Mouse (Mus musculus) bone marrow macrophage, adult 2 months (primary cell): Measurements from ENCODE around the gene Cbx7. TPM values are rescaled to one million over a fixed set of nuclear protein-coding genes. Genes with fewer than 3 reads are reported as not detected.
"Not testable (repeated sequence)": the region's sequence is repeated elsewhere in the genome, so short reads cannot be mapped to it uniquely, and the experiment has no call there.

Source experiments
- H3K27ac ChIP-seq: 2 replicates; pipeline ENCODE4 v1.5.1; 2012; ENCODE audit warnings: low read depth, low read length; ENCODE audit not compliant: insufficient read depth
- H3K4me1 ChIP-seq: 2 replicates; pipeline ENCODE4 v1.6.1; 2012; ENCODE audit warnings: low read length; ENCODE audit not compliant: control insufficient read depth, insufficient read depth
- H3K4me3 ChIP-seq: 2 replicates; pipeline ENCODE4 v1.5.1; 2012; ENCODE audit warnings: mild to moderate bottlenecking, low read length, moderate library complexity; ENCODE audit not compliant: insufficient read depth
- CTCF ChIP-seq: IDR thresholded peaks from 2 replicates; pipeline ENCODE4 v1.5.1; 2012; ENCODE audit warnings: low read depth, mild to moderate bottlenecking, low read length, moderate library complexity
- POLR2A ChIP-seq: IDR thresholded peaks from 2 replicates; pipeline ENCODE4 v1.6.1; 2012; ENCODE audit warnings: mild to moderate bottlenecking, low read depth, low read length, borderline replicate concordance
- polyA plus RNA-seq: library from polyadenylated mRNA; stranded (reverse); fragments of >200 nt; gene quantifications from 2 replicates; pipeline ENCODE4 v1.2.4, GENCODE M21; 2012; ENCODE audit not compliant: missing spikeins, insufficient read depth, insufficient read length

Cbx7 gene
- polyA plus RNA-seq, 1 experiment, result 18.5 TPM

- no peaks in the 10 kb centered on the region for H3K4me1 ChIP-seq
- no peak overlapping the region for H3K27ac ChIP-seq
- no peak for TF ChIP-seq CTCF
- TF ChIP-seq POLR2A, result no peak
- H3K4me3 ChIP-seq, result no peak overlapping the region
Measured at GRCm38 (mm10) chr15:79911339-79911738, 59.6 kb downstream of the Cbx7 start.

- H3K4me3 ChIP-seq, H3K4me1 ChIP-seq, H3K27ac ChIP-seq: not testable (repeated sequence)
Measured at GRCm38 (mm10) chr15:79910812-79911211, 60.1 kb downstream of the Cbx7 start.

- not testable (repeated sequence) for H3K4me3 ChIP-seq, H3K27ac ChIP-seq, H3K4me1 ChIP-seq
Measured at GRCm38 (mm10) chr15:79909006-79909405, 61.9 kb downstream of the Cbx7 start.

GRCm38 (mm10) chr15:79906855-79907254, 64.1 kb downstream of the Cbx7 start:
- no peak overlapping the region for H3K4me3 ChIP-seq
- TF ChIP-seq CTCF, result no peak
- no peak for TF ChIP-seq POLR2A

GRCm38 (mm10) chr15:79905211-79905610, 65.7 kb downstream of the Cbx7 start:
- no peak overlapping the region for H3K27ac ChIP-seq
- H3K4me1 ChIP-seq, result no peaks in the 10 kb centered on the region
- no peak for TF ChIP-seq POLR2A
- no peak for TF ChIP-seq CTCF
- no peak overlapping the region for H3K4me3 ChIP-seq

More at GRCm38 (mm10) chr15:79906855-79907254, 64.1 kb downstream of the Cbx7 start:
- Histone ChIP-seq H3K4me1 (no peaks in the 10 kb centered on the region), H3K27ac (no peak overlapping the region)

GRCm38 (mm10) chr15:79904678-79905077, 66.2 kb downstream of the Cbx7 start:
- not testable (repeated sequence) for H3K4me1 ChIP-seq, H3K27ac ChIP-seq, H3K4me3 ChIP-seq

GRCm38 (mm10) chr15:79903963-79904362, 67.0 kb downstream of the Cbx7 start:
- TF ChIP-seq CTCF, result no peak
- no peak for TF ChIP-seq POLR2A
- Histone ChIP-seq H3K4me1 (no peaks in the 10 kb centered on the region), H3K27ac (no peak overlapping the region), H3K4me3 (no peak overlapping the region)

GRCm38 (mm10) chr15:79903081-79903480, 67.8 kb downstream of the Cbx7 start:
- not testable (repeated sequence) for H3K4me3 ChIP-seq, H3K4me1 ChIP-seq, H3K27ac ChIP-seq

GRCm38 (mm10) chr15:79901399-79901798, 69.5 kb downstream of the Cbx7 start:
- TF ChIP-seq POLR2A, result no peak
- no peak for TF ChIP-seq CTCF
- no peak overlapping the region for H3K4me3 ChIP-seq
- no peak overlapping the region for H3K27ac ChIP-seq
- peaks cover 8% of the 10 kb centered on the region for H3K4me1 ChIP-seq

- TF ChIP-seq CTCF (no peak), POLR2A (no peak)
- Histone ChIP-seq H3K27ac (no peak overlapping the region), H3K4me1 (peaks cover 14% of the 10 kb centered on the region), H3K4me3 (no peak overlapping the region)
Measured at GRCm38 (mm10) chr15:79900751-79901150, 70.2 kb downstream of the Cbx7 start.

GRCm38 (mm10) chr15:79899828-79900510, 71.0 kb downstream of the Cbx7 start:
- Histone ChIP-seq H3K4me1 (peaks cover 19% of the 10 kb centered on the region), H3K4me3 (no peak overlapping the region)

More at GRCm38 (mm10) chr15:79899828-79900510, 71.0 kb downstream of the Cbx7 start:
- no peak overlapping the region for H3K27ac ChIP-seq
- no peak for TF ChIP-seq CTCF
- no peak for TF ChIP-seq POLR2A
